Mouse (Mus musculus): ENCODE results near the gene Etaa1.

- no peak for TF ChIP-seq MAX (IDR thresholded peaks at IDR 0.05; ENCODE audit: low read length)
- TF ChIP-seq MXI1 (IDR thresholded peaks at IDR 0.05; ENCODE audit: low read depth, low read length): no peak
- no peak for TF ChIP-seq CTCF (IDR thresholded peaks at IDR 0.05 in 2 of 3, conservative IDR thresholded peaks at IDR 0.05 in 1 of 3; ENCODE audit: control insufficient read depth in 1 of 3, insufficient read depth in 1 of 3, low read depth in 2 of 3, low read length in 3 of 3, poor library complexity in 1 of 3, severe bottlenecking in 1 of 3)
- no peak for TF ChIP-seq ETS1 (IDR thresholded peaks at IDR 0.05; ENCODE audit: low read depth, low read length)
Measured at GRCm38 (mm10) chr11:17917905-17918304, 35.8 kb downstream of the Etaa1 start.

Data from MEL (cell line).